Mouse (Mus musculus) c-Kit-positive CD71-positive TER-119-positive erythroid progenitor cells, embryonic 14.5 days (primary cell): ENCODE data around the gene Padi1.
A peak's percentile ranks its signal among the peaks of the same experiment; 100 is the strongest.

Experiments used
- DNase-seq: peaks from one replicate; pipeline ENCODE4 v3.0.0-alpha.2; 2013; ENCODE audit warnings: low spot score

Padi1 gene

DNA sequence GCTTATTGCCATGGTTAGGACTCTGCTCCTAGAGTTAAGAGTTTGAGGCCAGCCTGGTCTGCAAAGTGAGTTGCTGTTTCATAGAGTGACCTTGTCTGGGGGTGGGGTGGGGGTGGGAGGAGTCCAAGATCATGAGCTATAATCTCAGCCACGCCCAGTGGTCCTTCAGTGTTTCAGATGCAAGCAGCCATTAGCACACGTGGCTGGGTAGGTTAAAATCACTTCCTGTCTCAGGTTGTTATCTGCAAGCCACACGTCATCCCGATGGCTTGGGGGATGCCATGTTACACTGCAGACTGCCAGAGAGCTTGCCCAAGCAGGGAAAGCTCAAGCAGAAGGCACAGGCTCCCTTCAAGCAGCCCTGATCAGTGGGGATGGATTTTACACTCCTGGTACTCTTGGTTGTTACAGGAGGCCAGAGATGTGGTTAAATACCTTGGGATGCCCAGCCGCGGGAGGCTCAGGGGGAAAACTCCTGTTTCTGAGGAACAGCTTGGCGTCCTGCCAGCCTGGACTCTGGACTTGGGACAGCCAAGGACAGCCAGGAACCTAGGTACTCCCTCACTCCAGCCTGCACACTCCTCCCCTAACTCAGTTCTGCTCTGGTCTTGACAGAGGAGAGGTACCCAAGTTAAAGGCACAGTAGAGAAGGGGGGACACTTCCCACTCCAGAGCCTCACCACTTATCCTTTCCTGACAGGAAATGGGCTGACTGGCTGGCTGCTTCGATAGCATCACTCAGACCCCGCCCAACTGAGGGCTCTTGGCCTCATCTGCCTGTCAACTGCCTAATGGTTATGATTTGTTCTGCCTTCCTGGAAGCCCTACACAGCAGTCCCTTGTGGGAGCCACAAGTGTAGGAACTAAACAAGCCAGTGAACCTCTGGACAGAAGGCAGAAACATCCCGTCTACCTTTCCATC lies 29.3 kb downstream of the Padi1 start:
- DNase-seq: peak; percentile 64

DNA sequence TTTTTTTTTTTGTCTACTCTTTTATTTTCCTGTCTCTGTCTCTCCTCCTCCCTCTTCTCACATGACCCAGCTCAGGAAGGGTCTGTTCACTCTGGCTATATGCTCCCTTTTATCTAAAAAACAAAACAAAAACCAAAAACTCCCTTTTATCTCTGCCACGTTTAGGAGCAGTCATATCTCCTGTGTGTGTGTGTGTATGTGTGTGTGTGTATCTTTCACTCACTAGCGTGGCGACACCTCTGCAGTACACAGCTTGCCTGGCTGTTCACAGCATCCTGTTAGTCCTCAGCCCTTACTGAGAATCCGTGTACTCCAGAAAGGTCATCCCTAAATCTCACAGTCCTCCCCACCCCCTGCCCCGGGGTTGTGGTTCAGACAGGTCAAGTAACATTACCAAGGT lies 30.1 kb downstream of the Padi1 start:
- DNase-seq: no peak

DNA sequence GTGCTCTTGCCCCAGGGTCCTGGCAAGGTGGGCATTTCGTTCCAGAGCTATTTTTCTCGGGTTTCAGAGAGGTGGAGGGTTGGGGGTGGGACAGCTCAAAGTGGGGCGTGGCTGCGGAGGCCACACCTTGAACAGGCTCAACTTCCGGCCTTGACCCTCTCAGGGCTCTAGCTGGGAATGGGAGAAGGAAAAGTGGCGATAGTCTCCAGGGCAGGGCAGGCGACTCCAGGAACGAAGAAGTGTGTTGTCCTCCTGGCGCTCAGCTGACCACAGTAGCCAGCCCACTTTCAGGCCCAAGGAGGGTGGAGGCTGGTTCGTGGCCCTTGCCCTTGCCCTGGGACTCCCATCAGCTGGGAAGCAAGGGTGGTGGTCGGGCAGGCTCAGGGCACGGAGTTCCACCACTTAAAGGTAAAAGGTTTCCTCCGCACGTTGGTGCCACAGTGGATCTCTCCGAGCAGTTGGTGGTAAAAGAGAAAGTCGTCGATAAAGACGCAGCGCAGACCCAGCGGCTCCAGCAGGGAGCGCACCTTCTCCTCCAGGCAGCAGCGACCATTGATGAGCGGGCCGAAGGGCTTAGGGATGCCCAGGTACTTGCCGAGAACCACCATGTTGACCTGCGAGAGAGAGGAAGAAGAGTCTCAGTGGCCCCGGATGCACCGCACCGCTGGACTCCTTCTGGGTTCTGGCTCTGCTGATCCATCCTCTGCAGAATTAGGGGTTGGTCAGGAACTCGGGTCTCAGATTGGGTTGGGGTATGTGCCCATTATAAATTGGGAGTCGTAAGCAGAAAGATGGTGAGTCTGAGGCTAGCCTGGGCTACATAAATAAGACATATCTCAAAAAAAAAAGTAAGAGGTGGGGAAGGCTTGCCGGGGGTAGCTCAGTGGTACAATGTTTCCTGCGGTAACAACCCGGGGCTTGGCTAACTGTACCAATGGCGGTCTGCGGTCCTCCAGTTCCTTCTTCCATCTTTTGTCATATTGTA lies 31.0 kb downstream of the Padi1 start:
- DNase-seq: no peak

DNA sequence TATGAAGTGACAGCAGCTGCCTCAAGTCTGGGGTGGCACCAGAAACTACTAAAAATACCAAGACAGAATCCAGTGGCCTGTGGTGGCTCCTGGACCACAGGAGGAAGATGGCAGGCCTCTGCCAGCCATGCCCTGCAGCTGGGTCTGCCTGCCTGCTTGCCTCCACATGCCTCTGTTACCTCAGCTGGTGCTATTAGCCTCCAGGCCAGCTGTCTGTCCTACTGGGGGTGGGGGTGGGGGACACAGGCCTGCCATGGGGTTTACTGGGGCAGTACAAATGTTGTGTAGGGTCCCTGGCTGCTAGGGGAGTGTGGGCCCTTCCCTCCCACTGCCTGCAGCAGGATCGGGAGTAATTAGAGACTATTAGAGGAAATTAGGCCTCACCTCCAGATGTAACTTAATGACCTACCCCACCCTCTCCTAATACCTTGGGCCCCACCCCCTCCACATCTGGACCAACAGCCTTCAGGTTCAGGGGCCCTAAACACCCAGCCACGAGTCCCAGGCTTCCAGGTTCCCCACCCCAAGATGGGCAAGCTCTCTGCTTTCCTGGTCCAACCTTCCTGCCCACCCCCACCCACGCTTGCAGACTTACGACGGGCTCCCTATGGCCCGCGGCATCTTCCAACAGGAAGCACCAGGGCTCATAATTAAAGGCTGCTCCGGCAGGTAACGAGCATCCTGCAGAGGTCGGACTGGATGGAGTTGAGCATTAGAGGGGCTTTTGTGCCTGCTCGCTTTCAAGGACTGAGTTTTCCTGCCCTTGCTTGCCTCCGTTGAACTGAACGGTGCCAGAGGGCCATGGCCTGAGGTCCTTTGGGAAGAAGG lies 32.0 kb downstream of the Padi1 start:
- no peak for DNase-seq

DNA sequence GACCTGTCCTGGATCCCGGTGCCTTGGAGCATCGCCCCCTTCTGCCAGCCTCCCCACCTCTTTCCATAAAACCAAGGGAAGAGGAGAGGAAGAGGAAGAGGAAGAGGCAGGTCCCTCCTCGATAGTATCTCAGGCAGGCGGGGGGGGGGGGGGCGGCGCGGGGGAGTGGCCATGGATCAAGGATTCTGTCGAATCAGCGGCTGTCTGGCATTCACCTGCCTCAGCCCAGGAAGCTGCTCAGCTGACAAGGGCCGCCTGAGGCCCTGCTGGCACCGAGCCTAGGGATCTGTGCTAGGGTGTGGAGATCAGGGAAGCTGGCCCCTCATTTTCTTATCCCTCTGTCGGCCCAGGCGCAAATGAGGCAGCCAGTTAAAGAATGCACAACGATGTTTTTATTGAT lies 33.0 kb downstream of the Padi1 start:
- no peak for DNase-seq

DNA sequence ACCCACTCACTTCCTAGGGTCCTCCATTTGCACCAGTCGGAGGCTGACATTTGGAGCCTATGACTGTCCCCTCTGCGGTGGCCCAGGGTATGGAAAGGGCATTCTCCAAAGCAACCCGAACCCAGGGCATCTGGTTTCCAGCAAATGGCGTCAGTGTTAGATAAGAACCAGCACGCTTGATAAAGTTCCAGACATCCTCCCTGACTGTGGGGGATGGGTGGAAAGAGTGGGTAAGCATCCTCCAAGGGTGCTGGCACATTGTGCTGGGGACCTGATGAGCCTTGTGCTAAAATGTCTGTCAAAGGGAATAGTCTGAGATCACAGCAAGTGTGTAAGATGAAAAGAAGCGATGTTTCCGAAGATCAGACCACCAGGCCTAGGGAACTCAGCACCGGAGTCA lies 33.4 kb downstream of the Padi1 start:
- DNase-seq: no peak

DNA sequence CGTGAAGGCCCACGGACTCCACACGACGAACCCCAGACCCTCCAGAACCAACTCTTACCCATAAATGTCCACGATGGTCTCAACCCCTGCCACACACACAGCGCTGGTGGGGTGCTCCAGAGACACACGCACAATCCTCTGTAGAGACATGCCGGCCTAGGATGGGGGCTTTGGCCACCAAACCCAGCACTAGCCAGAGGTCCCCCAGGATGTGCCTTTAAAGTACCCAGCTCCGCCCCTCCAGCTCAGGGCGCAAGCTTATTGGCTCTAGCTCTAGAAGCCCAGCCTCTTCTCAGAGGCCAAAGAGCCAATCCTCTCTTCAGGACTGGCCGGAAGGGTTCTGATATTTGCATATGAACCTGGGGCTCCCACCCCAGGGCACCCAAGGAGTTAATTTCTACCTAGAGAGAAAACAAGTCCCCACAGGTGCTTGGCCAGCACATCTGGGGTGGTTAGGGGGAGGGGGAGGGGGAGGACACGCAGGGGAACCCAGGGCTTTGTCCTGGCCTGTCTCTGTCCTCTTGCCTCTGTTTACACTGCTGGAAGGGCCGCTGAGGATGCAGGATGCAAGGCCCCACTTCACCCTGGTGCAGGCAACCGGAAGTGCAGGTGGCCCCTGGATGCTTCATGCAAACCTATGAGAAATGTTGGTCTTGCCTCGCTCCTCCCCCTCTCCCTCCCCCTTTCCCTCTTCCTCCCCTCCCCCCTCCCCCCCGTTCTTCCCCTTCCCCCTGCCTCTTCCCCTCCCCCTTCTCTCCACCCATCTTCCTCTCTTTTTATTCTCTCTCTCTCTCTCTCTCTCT lies 34.9 kb downstream of the Padi1 start, which contains the start of gene Padi3:
Padi3 (minus strand) TSS at position 191 of the 803 bp plus-strand sequence.
- DNase-seq: no peak

DNA sequence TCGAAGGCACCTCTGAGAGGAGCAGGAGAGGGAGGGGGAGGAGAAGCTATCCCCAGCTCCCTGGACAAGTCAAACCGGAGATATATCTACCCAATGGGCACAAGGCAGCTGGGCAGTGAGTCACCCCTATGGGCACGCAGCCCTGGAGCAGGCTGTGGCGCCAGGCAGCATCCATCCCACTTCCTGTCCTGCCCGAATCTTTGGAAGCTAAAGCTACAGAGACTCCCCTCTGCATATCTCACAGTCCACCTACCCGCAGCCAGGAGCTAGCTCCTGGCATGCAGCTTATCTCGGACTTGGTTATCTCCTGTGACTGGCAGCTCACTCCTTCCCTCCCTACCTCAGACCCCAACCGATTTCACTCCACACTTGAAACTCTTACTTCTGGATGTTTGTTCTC lies 36.5 kb downstream of the Padi1 start:
- DNase-seq: no peak

DNA sequence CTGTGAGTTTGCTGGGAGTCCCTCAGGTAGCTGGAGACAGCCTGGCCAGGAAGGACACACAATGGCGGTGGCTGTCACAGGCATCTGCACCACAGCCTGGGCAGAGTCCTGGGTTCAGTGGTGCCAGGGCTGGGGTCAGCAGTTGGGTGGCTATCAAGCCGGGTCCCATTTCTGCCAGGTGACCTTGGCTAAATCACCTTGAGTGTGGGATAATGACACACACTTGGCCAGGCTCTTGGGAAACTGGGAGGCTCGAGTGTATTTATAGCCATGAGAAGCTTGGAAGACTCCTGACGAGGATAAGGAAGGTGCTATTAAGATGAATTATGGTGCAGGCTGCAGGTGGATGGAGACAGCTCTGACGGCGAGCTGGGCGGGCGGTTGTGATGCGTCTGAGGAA lies 41.0 kb downstream of the Padi1 start:
- DNase-seq: no peak

DNA sequence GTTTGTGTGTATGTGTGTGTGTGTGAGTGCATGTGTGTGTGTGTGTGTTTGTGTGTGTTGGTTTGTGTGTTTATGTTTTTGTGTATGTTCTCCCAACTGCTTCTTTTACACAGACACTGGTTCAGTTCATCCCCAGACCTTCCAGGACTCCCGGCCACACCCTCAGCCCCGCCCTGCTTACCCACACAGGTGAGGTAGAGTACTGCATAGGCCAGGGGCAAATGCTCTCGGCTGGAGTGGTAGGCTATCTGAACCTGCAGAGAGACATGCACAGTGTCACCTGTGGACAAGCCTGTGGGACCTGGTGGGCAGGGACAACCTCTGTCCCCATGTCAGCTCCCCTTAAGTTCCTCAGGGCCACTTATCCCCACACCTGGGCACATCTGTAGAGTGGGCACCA lies 44.2 kb downstream of the Padi1 start:
- DNase-seq: no peak

DNA sequence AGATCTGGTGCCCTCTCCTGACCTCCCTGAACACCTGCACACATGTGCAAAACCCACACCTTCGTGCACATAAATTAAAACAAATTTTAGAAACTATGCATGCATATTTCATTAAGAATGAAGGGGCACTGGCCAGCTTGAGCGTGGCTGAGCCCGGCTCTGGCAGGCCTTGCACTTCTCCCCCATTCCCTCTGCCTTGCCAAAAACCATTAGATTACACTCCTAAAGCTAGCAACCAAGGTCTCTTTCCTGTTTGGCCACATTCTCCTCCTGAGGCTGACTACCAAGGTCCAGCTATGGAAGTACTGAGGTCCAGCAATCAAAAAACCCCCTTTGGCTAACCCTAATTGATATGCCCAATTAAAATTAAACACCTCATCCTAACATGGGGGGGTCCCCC lies 48.8 kb downstream of the Padi1 start:
- no peak for DNase-seq

DNA sequence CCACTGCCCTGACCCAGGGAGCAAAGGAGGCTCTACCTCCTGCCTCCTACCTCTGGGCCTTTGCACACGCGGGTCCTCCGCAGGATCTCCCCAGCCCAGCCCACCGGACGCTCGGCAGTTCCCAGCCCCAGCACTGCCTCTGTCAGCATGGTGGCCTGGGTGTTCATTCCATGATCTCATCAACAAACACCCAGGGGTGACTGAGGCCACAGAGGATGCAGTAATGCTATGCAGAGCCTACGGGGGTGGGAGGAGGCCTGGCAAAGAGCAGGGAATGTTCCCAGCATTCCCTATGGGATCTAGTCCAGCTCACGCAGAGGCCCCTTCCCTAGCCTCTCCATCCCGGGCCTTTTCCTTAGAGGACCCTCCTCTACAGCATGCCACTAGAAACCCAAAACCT lies 50.9 kb downstream of the Padi1 start:
- DNase-seq: no peak

DNA sequence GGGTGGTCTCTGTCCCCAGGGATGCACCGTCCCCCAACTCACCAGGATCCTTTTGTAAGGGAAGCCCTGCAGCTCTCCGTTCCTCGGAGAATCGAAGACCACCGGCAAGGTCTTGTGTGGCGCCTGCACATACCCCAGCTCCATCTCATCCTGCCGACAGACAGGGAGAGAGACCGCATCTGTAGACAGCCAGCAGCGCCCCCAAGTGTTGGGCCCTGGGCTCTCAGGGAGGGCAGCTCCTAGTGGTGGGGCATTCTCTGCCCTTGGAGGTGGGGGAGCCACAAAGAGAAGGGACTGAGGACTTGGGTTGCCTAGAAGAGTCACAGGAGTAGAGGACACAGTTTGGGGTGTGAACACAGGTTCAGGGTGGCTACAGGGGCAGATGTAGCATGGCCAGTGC lies 51.8 kb downstream of the Padi1 start:
- DNase-seq: no peak

DNA sequence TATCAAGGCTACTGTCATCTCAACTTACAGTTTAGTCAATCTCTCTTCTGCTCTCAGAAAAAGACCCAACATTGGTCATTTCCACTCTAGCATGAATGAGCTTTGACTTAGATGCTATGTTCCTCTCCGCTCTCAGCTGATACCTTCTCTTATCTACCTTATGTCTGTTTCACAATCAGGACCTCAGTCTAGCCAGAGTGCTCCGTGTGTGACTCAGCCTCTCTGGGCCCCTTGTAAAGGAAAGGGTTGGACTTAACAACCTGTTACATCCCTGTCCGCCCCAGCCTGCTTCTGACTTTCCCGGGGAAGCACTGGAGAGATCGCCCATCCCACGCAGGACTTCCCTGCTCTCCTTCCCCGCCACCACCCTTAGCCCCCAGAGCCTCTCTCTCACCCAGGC lies 53.0 kb downstream of the Padi1 start:
- DNase-seq: no peak

DNA sequence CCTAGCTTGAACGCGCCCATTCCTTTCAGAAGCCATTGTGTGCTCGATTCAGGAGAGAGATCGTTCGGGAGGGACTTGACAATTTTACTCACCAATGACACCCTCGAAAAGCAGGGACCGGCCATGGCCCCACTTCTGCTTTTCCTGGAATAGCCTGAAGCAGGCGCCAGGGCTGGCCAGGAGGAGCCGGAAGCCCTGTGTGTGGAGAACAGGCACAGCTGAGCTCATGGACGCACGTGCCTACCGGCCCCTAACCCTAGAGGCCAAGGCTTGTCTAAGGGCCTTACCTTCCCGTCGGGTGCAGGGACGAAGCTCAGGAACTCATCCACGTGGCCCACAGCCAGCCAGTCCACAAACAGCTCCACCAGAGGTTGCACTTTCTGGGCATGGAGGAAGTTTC lies 54.5 kb downstream of the Padi1 start:
- no peak for DNase-seq

DNA sequence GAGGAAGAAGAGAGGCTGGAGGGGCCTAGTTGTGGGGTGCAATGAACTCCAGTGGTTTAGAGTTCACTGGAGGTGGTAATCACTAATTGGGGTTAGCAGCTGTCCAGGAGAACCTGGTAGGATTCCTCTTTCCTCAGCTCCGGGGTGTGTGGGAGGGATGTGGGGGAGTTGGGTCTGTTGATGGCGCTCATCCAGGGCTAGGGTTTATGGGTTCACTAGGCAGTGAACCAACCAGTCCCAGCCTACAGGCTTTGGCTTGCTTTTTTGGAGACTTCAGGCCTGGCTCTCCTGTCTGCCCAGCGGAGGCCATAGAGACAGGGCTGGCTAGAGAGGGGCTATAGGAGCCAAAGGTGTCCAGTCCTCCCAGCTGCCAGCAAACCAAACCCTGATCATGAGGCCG lies 55.6 kb downstream of the Padi1 start:
- DNase-seq: no peak

DNA sequence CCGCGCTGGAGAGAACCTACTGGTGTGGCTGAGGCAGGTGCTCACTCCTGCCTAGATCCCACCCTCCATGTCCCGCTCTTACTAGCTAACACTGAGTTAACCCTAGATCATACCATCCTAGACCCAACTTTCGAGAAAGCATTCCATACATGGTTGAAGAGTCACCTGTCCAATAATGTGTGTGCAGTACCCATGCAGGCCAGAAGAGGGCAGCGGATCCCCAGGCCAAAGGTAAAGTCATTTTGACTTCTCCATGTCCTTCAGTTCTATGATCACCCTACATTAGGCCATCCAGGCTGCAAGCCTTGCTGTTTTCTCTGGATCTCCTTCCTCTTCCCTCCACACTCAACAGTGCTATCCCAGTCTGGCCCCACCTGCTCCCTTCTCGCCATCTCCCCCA lies 56.6 kb downstream of the Padi1 start:
- peak; percentile 60 for DNase-seq

DNA sequence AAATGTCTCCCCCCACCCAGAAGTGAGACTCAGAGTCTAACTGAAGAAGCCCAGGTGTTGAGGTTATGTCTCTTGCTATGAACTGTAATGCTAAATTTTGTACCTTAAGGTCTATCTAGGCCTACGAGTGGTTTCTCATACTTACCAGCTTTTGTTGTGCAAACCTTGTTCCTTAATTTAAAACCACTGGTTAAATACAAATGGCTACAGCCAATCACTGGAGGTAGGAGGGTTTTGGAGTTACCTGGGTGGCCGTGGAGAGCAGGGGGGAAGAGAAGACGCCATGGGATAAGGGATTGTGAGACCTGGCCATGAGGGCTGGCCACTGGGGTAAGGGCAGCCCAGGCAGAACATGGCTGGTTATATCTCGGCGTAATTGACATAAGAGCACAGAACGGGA lies 57.3 kb downstream of the Padi1 start:
- no peak for DNase-seq

DNA sequence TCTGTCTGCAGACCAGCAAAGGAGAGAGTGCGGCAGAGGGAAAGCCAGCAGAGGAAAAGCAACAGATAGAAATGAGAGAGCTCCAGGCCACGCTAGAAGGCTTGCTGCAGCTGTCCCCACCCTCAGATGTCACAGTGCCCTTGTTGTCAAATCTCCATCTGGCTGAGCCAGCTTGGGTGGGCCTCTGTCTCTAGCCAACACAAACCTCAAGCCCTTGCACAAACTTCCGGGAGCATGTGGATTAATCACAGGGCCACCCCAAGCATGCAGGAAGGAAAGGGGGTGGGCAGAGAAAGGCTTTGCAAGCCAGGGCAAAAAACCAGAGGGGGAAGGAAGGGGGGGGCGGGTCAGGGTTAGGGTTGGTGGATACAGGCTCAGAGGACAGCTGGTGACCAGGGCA lies 58.2 kb downstream of the Padi1 start:
- DNase-seq: no peak

DNA sequence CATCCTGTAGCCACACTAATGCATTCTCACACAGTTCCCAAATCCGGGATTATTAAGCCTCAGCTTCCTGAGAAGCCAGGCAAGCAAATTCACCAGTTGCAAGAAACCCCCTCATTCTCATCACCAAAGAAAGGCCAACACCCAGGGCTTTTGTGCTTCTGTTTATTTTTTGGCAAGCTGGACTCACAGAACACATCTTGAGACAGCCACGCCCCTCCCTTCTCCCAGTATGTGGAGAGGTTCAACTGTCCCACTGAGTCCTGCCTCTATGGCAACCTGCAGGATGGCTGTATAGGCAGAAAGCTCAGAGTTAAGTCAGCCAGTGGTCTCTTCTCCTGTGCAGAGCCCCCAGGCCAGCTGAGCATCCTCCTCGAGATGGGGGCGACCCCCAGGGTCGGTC lies 60.4 kb downstream of the Padi1 start:
- DNase-seq: no peak

DNA sequence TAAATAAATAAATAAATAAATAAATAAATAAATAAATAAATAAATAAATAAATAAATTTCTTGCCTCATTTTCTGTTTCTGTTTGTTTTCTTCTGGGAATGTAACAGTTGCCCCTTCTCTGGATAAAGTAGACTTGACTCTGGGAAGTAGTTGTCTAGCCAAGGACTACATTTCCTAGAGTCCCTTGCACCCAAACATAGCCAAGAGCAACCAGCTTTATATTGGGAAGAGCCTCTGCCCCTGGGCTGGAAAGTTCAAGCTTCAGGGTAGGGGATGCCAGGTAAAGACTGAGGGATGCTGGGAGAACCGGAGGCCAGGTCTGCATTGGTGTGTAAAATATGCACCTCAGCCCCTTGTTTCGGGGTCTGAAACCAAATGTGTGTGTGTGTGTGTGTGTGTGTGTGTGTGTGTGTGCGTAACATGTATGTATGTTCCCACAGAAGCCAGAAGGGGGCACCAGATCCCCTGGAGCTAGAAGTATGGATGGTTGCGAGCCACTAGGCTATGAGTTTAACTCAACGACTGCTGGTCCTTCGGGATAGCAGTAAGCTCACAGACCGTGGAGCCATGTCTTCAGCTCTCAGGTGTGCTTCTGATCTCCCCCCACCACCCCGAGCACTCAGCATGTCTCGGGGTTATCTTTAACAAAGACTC lies 61.2 kb downstream of the Padi1 start:
- DNase-seq: no peak
